Mouse (Mus musculus) limb, embryonic 13.5 days (tissue): ENCODE data around the gene Afap1. TPM values are rescaled to one million over a fixed set of nuclear protein-coding genes. Genes with fewer than 3 reads are reported as not detected.

Experiments used
- ATAC-seq: fragments of 200-750 bp; cut with Nextera tagmentation; 2 replicates; pipeline ENCODE4 v1.8.0; 2017; ENCODE audit warnings: low read depth, moderate number of reproducible peaks, moderate TSS enrichment; ENCODE audit not compliant: low FRiP score
- H3K27ac ChIP-seq: fragments of 300-500 bp; sonication (generic); 2 replicates; pipeline ENCODE4 v1.5.1; 2015; ENCODE audit warnings: inconsistent platforms, mild to moderate bottlenecking, moderate library complexity
- H3K27me3 ChIP-seq: fragments of 300-500 bp; sonication (generic); 2 replicates; pipeline ENCODE4 v1.6.1; 2015; ENCODE audit warnings: mild to moderate bottlenecking, inconsistent platforms
- H3K36me3 ChIP-seq: fragments of 300-500 bp; sonication (generic); 2 replicates; pipeline ENCODE4 v1.6.1; 2015; ENCODE audit warnings: inconsistent platforms, mild to moderate bottlenecking, moderate library complexity
- H3K4me1 ChIP-seq: fragments of 300-500 bp; sonication (generic); 2 replicates; pipeline ENCODE4 v1.6.1; 2015; ENCODE audit warnings: inconsistent platforms
- H3K4me2 ChIP-seq: fragments of 300-500 bp; sonication (generic); replicated peaks from 2 replicates; pipeline ENCODE4 v1.6.1; 2015; ENCODE audit warnings: inconsistent platforms, mild to moderate bottlenecking, moderate library complexity
- H3K4me3 ChIP-seq: fragments of 300-500 bp; sonication (generic); 2 replicates; pipeline ENCODE4 v1.5.1; 2015; ENCODE audit warnings: moderate library complexity, mild to moderate bottlenecking, inconsistent platforms
- H3K9ac ChIP-seq: fragments of 300-500 bp; sonication (generic); 2 replicates; pipeline ENCODE4 v1.6.1; 2015; ENCODE audit warnings: mild to moderate bottlenecking, inconsistent platforms
- H3K9me3 ChIP-seq: fragments of 300-500 bp; sonication (generic); 2 replicates; pipeline ENCODE4 v1.6.1; 2016; ENCODE audit warnings: inconsistent platforms
- WGBS: fragments of 180-500 bp; shearing (Covaris S2); methylation state at CpG from one replicate; pipeline ENCODE4 v1.1.7; 2015; 5-methylcytosine and 5-hydroxymethylcytosine counted together
- polyA plus RNA-seq: library from polyadenylated mRNA; unstranded; fragments of >200 nt; fragmentation: Nextera tagmentation; extraction: Ambion mirVana; gene quantifications from 2 replicates; pipeline ENCODE4 v1.2.1, GENCODE M21; 2015

Gene Afap1
- polyA plus RNA-seq: 18.7 and 22.1 TPM in 2 replicates

GRCm38 (mm10) chr5:35893093-35893804 lies at the start of gene Afap1:
Gene Afap1, plus strand, starts transcription at chr5:35893319.
- Histone ChIP-seq H3K27me3 (no peaks in the 10 kb centered on the region), H3K27ac (peak within 1 kb of the TSS; percentile 77), H3K9ac (peak within 1 kb of the TSS; percentile 95), H3K9me3 (no peaks in the 10 kb centered on the region), H3K4me1 (peaks cover 37% of the 10 kb centered on the region), H3K36me3 (no peaks in the 10 kb centered on the region), H3K4me3 (peak within 1 kb of the TSS; percentile 93), H3K4me2 (peak within 1 kb of the TSS; percentile 90)
- 0% methylated on average over 48 of the region's 49 CpGs for WGBS
- ATAC-seq: peak; percentile 93

GRCm38 (mm10) chr5:35851485-35851884 lies 41.6 kb upstream of the Afap1 start:
- H3K36me3 ChIP-seq: no peaks in the 10 kb centered on the region
- no peak overlapping the region for H3K9ac ChIP-seq
- H3K4me2 ChIP-seq: no peak overlapping the region
- no peak overlapping the region for H3K4me3 ChIP-seq
- H3K9me3 ChIP-seq: no peaks in the 10 kb centered on the region
- H3K27ac ChIP-seq: no peak overlapping the region
- peaks cover 3% of the 10 kb centered on the region; the same call in 1 of the 2 replicates for H3K27me3 ChIP-seq
- H3K4me1 ChIP-seq: no peaks in the 10 kb centered on the region
- WGBS: 73% methylated on average over 5 of the region's 5 CpGs
- ATAC-seq: no peak

DNA sequence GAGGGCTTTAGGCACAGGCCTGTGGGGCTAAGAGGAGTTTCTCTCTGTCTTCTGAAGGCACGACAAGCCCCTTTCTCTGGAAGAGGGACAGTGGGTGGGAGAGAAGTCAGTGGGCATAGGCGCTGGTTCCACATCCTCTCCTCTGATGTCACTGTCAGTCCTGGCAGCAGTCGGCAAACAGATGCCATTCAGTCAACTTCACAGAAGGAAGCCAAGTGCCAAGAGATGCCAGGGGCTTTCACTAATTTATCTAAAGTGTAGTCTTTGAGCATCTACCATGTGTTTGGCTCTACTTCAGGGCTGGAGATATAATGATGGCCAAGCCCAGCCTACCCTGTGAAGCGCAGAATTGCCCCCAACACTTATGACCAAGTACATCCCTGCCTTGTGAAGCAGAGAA lies 39.7 kb upstream of the Afap1 start:
- Histone ChIP-seq H3K36me3 (no peaks in the 10 kb centered on the region), H3K27ac (no peak overlapping the region), H3K4me1 (peaks cover 6% of the 10 kb centered on the region; the same call in 1 of the 2 replicates), H3K4me3 (no peak overlapping the region), H3K9me3 (no peaks in the 10 kb centered on the region), H3K27me3 (peaks cover 3% of the 10 kb centered on the region; the same call in 1 of the 2 replicates), H3K9ac (no peak overlapping the region), H3K4me2 (no peak overlapping the region)
- 89% methylated on average over 4 of the region's 4 CpGs for WGBS
- ATAC-seq: no peak

DNA sequence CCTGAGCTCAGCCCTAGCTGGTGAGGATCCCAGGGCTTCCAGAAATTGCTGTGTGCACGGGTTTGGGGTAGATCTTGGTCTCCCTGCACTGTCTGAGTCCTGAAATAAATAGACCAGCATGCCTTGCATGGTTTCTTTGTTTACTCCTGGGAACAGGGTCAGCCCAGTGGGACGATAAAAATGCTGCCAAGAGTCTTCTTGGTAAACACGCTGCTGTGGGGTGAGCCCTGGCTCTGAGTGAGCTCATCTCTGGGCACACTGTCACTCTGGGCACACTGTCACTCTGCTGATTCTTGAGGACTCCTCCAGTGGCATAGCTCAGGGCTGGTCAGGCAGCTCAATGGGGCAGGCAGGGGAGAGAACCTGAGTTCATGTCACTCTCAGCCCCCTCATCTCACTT lies 36.9 kb upstream of the Afap1 start:
- WGBS: 51% methylated on average over 3 of the region's 3 CpGs
- Histone ChIP-seq H3K4me2 (no peak overlapping the region), H3K27ac (no peak overlapping the region), H3K9ac (no peak overlapping the region), H3K4me1 (peaks cover 6% of the 10 kb centered on the region; the same call in 1 of the 2 replicates), H3K4me3 (no peak overlapping the region), H3K27me3 (peaks cover 3% of the 10 kb centered on the region; the same call in 1 of the 2 replicates), H3K36me3 (no peaks in the 10 kb centered on the region), H3K9me3 (no peaks in the 10 kb centered on the region)
- ATAC-seq: no peak

- no peak overlapping the region for H3K27ac ChIP-seq
- H3K36me3 ChIP-seq: no peaks in the 10 kb centered on the region
- no peak; the same call in 1 of the 2 replicates for ATAC-seq
- no peak overlapping the region for H3K4me2 ChIP-seq
- peaks cover 3% of the 10 kb centered on the region; the same call in 1 of the 2 replicates for H3K27me3 ChIP-seq
- WGBS: 17% methylated on average over 6 of the region's 6 CpGs
- H3K4me3 ChIP-seq: no peak overlapping the region
- no peaks in the 10 kb centered on the region for H3K9me3 ChIP-seq
- H3K4me1 ChIP-seq: peaks cover 6% of the 10 kb centered on the region; the same call in 1 of the 2 replicates
- H3K9ac ChIP-seq: no peak overlapping the region
Observed at GRCm38 (mm10) chr5:35858069-35858468, 35.0 kb upstream of the Afap1 start.

- no peak for ATAC-seq
- Histone ChIP-seq H3K27me3 (no peaks in the 10 kb centered on the region; the same call in 1 of the 2 replicates), H3K4me3 (no peak overlapping the region), H3K4me2 (no peak overlapping the region), H3K9me3 (no peaks in the 10 kb centered on the region), H3K4me1 (peaks cover 6% of the 10 kb centered on the region; the same call in 1 of the 2 replicates), H3K9ac (no peak overlapping the region), H3K27ac (no peak overlapping the region), H3K36me3 (no peaks in the 10 kb centered on the region)
- WGBS: 91% methylated on average over 2 of the region's 2 CpGs
Observed at GRCm38 (mm10) chr5:35861456-35861855, 31.7 kb upstream of the Afap1 start.

DNA sequence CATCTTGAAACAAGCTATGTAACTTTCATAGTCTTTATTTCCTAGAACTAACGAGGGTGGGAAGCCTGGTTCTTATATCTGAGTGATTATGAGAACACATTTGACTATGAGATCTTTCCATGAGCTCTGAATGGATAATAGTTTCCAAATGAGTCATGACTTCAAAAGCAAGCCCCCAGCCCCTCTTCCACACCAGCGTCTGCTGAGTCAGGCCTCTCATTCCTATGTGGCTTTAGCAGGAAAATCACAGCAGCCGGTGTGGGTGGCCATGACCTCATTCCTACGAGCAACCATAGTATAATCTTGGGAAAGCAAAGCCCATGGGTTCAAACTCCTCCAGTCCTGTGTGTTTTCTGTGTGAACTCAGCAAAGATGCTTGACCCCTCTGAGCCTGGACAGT lies 23.1 kb upstream of the Afap1 start:
- H3K36me3 ChIP-seq: no peaks in the 10 kb centered on the region
- no peak overlapping the region for H3K9ac ChIP-seq
- H3K4me3 ChIP-seq: no peak overlapping the region
- no peaks in the 10 kb centered on the region for H3K9me3 ChIP-seq
- H3K4me1 ChIP-seq: no peaks in the 10 kb centered on the region
- no peak overlapping the region for H3K4me2 ChIP-seq
- no peak for ATAC-seq
- 58% methylated on average over 4 of the region's 4 CpGs for WGBS
- H3K27me3 ChIP-seq: no peaks in the 10 kb centered on the region
- no peak overlapping the region for H3K27ac ChIP-seq

DNA sequence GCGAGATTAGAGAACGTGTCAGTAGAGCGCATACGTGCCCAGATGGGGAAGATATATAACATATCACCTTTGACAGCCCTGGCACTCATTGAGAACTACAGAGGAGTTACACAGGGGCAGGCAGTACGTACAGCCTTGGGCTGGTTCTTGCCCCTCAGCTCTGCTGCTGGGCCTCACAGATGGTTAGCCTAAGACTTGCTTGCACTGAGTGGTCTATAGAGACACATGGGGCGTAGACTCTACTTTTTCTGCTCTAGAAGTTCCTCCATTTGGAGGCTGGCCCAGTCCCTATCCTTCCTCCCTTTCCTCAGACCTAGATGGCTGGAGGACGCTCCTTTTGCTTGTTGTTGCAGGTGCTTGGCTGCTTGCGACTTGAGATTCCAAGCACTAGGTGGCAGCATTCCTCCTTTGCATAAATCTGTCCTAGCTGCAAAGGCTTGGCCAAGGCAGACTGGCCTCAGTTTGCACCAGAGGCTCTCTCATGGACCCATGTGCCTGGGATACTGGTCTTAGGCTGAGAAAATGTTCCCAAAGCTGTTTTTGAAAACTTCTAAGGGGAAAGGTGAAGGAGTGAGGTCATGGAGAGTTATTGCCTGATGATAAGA lies 22.6 kb upstream of the Afap1 start:
- 52% methylated on average over 8 of the region's 8 CpGs for WGBS
- peak; percentile 20; the same call in 1 of the 2 replicates for ATAC-seq
- Histone ChIP-seq H3K27ac (no peak overlapping the region), H3K9ac (no peak overlapping the region), H3K27me3 (no peaks in the 10 kb centered on the region), H3K4me1 (no peaks in the 10 kb centered on the region), H3K36me3 (no peaks in the 10 kb centered on the region), H3K4me2 (no peak overlapping the region), H3K4me3 (no peak overlapping the region), H3K9me3 (no peaks in the 10 kb centered on the region)

DNA sequence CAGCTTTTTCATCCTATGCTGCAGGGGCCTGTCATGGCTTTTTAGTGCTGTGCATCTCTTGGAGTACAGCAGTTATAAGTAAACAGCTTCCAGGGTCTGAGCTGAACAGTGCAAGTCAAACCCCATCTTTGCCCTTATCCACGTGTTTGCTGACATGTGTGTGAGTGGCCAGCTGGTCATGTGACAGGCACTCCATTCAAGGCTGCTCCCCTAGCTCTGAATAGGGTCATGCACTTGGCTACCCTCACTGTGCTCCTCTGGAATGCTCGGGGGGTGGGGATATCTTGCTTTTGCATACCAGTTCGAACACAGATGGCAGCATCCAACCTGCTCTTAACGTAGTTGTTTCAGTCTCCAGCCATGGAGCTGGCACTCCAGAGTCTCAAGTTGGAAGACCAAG lies 19.7 kb upstream of the Afap1 start:
- Histone ChIP-seq H3K36me3 (no peaks in the 10 kb centered on the region), H3K27ac (no peak overlapping the region), H3K27me3 (no peaks in the 10 kb centered on the region), H3K4me1 (no peaks in the 10 kb centered on the region), H3K9me3 (no peaks in the 10 kb centered on the region), H3K9ac (0 out of 2 replicates have a peak overlapping the region, but pooled peaks have one; percentile 8), H3K4me3 (no peak overlapping the region), H3K4me2 (no peak overlapping the region)
- no peak for ATAC-seq
- 50% methylated on average over 4 of the region's 4 CpGs for WGBS

DNA sequence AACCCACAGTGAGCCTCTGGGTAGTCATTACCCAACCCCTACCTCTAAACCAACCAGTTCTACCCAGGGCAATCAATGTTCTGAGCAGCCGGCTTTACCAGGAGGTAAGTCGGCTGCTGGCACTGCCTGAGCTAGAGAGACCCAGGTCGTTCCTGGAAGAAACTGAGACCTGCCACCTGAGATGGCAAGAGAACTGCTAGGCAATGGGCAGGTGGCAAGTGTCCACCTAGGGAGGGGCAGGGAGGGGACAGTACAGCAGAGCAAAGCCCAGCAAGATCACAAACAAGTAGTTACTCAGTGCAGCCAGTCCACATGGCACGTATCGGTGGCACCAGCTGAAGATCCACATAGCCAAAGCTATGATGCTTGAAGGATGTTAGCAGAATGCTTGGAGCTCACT lies 16.9 kb upstream of the Afap1 start:
- no peak overlapping the region for H3K9ac ChIP-seq
- no peak for ATAC-seq
- no peaks in the 10 kb centered on the region for H3K27me3 ChIP-seq
- no peak overlapping the region for H3K4me2 ChIP-seq
- H3K9me3 ChIP-seq: no peaks in the 10 kb centered on the region
- H3K36me3 ChIP-seq: no peaks in the 10 kb centered on the region
- no peak overlapping the region for H3K27ac ChIP-seq
- WGBS: 89% methylated on average over 5 of the region's 5 CpGs
- H3K4me3 ChIP-seq: no peak overlapping the region
- H3K4me1 ChIP-seq: 0 out of 2 replicates have a peak, but pooled peaks cover 3% of the 10 kb centered on the region

DNA sequence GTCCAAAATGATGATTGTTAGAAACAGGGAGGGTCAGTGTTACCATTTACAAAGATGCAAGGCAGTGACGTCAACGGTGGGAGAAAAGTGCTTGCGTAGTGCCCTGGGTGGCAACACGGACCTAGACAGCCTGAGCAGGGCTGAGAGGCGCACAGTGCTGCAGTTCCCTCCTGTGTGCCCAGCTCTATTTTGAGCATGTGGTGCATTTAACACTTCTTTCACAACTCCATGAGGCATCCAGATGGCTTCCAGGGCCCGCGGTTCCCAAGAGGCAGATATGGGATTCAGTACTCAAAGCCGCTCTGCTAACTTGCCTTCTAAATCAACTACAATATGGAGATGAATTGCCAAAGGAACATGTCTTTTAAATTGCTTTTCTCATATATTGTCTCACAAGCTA lies 13.9 kb upstream of the Afap1 start:
- Histone ChIP-seq H3K27me3 (no peaks in the 10 kb centered on the region), H3K9me3 (no peaks in the 10 kb centered on the region), H3K4me2 (no peak overlapping the region), H3K36me3 (no peaks in the 10 kb centered on the region), H3K4me3 (no peak overlapping the region), H3K4me1 (peaks cover 10% of the 10 kb centered on the region; the same call in 1 of the 2 replicates), H3K27ac (no peak overlapping the region), H3K9ac (no peak overlapping the region)
- no peak for ATAC-seq
- 77% methylated on average over 8 of the region's 8 CpGs for WGBS

GRCm38 (mm10) chr5:35882391-35882790 lies 10.7 kb upstream of the Afap1 start:
- 65% methylated on average over 9 of the region's 9 CpGs for WGBS
- Histone ChIP-seq H3K36me3 (no peaks in the 10 kb centered on the region), H3K9me3 (no peaks in the 10 kb centered on the region)

More at GRCm38 (mm10) chr5:35882391-35882790, 10.7 kb upstream of the Afap1 start:
- H3K4me3 ChIP-seq: no peak overlapping the region
- H3K27ac ChIP-seq: no peak overlapping the region
- no peak for ATAC-seq
- no peak overlapping the region for H3K4me2 ChIP-seq
- H3K9ac ChIP-seq: no peak overlapping the region
- H3K27me3 ChIP-seq: no peaks in the 10 kb centered on the region
- H3K4me1 ChIP-seq: peaks cover 10% of the 10 kb centered on the region; the same call in 1 of the 2 replicates
